Mouse (Mus musculus) CH12.LX (cell line): ENCODE data around the gene Sh2d4b.

ENCODE experiments used
- CTCF ChIP-seq, 2 experiments: IDR thresholded peaks in 1 of 2; conservative IDR thresholded peaks in 1 of 2; 2 replicates each; pipeline ENCODE4 v1.5.1; 2011 to 2012; ENCODE audit warnings: low read depth in 2 of 2, low read length in 2 of 2, improper control_type of control experiment in 1 of 2, inconsistent platforms in 1 of 2, mild to moderate bottlenecking in 1 of 2, moderate library complexity in 1 of 2
- EP300 ChIP-seq: IDR thresholded peaks from 2 replicates; pipeline ENCODE4 v1.6.1; 2011; ENCODE audit warnings: low read length, improper control_type of control experiment
- MAX ChIP-seq: IDR thresholded peaks from 2 replicates; pipeline ENCODE4 v1.6.1; 2011; ENCODE audit warnings: low read length, improper control_type of control experiment
- NRF1 ChIP-seq: IDR thresholded peaks from 2 replicates; pipeline ENCODE4 v1.6.1; 2014; ENCODE audit warnings: low read depth, mild to moderate bottlenecking, inconsistent platforms, low read length, improper control_type of control experiment, moderate library complexity
- POLR2A ChIP-seq: IDR thresholded peaks from 2 replicates; pipeline ENCODE4 v1.6.1; 2011; ENCODE audit warnings: low read depth, mild to moderate bottlenecking, improper control_type of control experiment, low read length
- ZC3H11A ChIP-seq: IDR thresholded peaks from 2 replicates; pipeline ENCODE4 v1.6.1; 2012; ENCODE audit warnings: low read depth, mild to moderate bottlenecking, inconsistent platforms, low read length, improper control_type of control experiment

GRCm38 (mm10) chr14:40889181-40889580 is 3.9 kb downstream of the Sh2d4b start:
- no peak for TF ChIP-seq EP300
- TF ChIP-seq POLR2A: no peak
- TF ChIP-seq NRF1: no peak
- no peak for TF ChIP-seq MAX
- TF ChIP-seq CTCF (conservative IDR thresholded peaks at IDR 0.05 in 1 of 2, IDR thresholded peaks at IDR 0.05 in 1 of 2; ENCODE audit: low read depth in 2 of 2, low read length in 2 of 2): no peak
- TF ChIP-seq ZC3H11A: no peak
